Mouse (Mus musculus) MEL (cell line): Measurements from ENCODE around the gene Pakap. TPM values are rescaled to one million over a fixed set of nuclear protein-coding genes. Genes with fewer than 3 reads are reported as not detected.

Experiments
- DNase-seq: peaks from one replicate; pipeline ENCODE4 v3.0.0; 2011; ENCODE audit warnings: low read depth, low spot score
- H3K27ac ChIP-seq: 2 replicates; pipeline ENCODE4 v1.5.1; 2012; ENCODE audit warnings: low read depth, mild to moderate bottlenecking, control low read depth, low read length, moderate library complexity; ENCODE audit not compliant: control insufficient read depth
- H3K27me3 ChIP-seq, 2 experiments: fragments of 150-350 bp in 1 of 2; sonication (generic) in 1 of 2; 2 replicates each; pipeline ENCODE4 v1.6.1; 2012; ENCODE audit warnings: low read length in 2 of 2, mild to moderate bottlenecking in 2 of 2, improper control_type of control experiment in 1 of 2, moderate library complexity in 1 of 2; ENCODE audit not compliant: insufficient read depth in 2 of 2, control insufficient read depth in 1 of 2
- H3K36me3 ChIP-seq, 2 experiments: 2 replicates each; pipeline ENCODE4 v1.6.1; 2012 to 2014; ENCODE audit warnings: low read length in 2 of 2, improper control_type of control experiment in 1 of 2, inconsistent platforms in 1 of 2, mild to moderate bottlenecking in 1 of 2; ENCODE audit not compliant: insufficient read depth in 2 of 2, control insufficient read depth in 1 of 2
- H3K4me1 ChIP-seq, 2 experiments: fragments of 150-350 bp in 1 of 2; sonication (generic) in 1 of 2; 2 replicates each; pipeline ENCODE4 v1.6.1; 2012; ENCODE audit warnings: low read length in 2 of 2, improper control_type of control experiment in 1 of 2, mild to moderate bottlenecking in 1 of 2; ENCODE audit not compliant: insufficient read depth in 2 of 2, control insufficient read depth in 1 of 2
- H3K4me3 ChIP-seq, 2 experiments: fragments of 150-350 bp in 1 of 2; sonication (generic) in 1 of 2; 2 replicates each; pipeline ENCODE4 v1.5.1; 2012; ENCODE audit warnings: low read depth in 2 of 2, low read length in 2 of 2, mild to moderate bottlenecking in 2 of 2, moderate library complexity in 2 of 2, control low read depth in 1 of 2, improper control_type of control experiment in 1 of 2; ENCODE audit not compliant: control insufficient read depth in 1 of 2, insufficient read depth in 1 of 2
- H3K79me2 ChIP-seq: 2 replicates; pipeline ENCODE4 v1.6.1; 2012; ENCODE audit warnings: mild to moderate bottlenecking, low read length, moderate library complexity; ENCODE audit not compliant: control insufficient read depth, poor library complexity, insufficient read depth
- H3K9ac ChIP-seq: 2 replicates; pipeline ENCODE4 v1.6.1; 2012; ENCODE audit warnings: low read depth, mild to moderate bottlenecking, control low read depth, low read length, moderate library complexity; ENCODE audit not compliant: control insufficient read depth, poor library complexity, severe bottlenecking
- H3K9me3 ChIP-seq: fragments of 150-350 bp; sonication (generic); replicated peaks from 2 replicates; pipeline ENCODE4 v1.6.1; 2012; ENCODE audit warnings: mild to moderate bottlenecking, low read length, improper control_type of control experiment, moderate library complexity; ENCODE audit not compliant: insufficient read depth
- CHD2 ChIP-seq: IDR thresholded peaks from 2 replicates; pipeline ENCODE4 v1.6.1; 2011; ENCODE audit warnings: low read length, improper control_type of control experiment
- ELF1 ChIP-seq: IDR thresholded peaks from 2 replicates; pipeline ENCODE4 v1.6.1; 2014; ENCODE audit warnings: low read depth, mild to moderate bottlenecking, inconsistent platforms, low read length, improper control_type of control experiment, moderate library complexity
- ETS1 ChIP-seq: IDR thresholded peaks from 2 replicates; pipeline ENCODE4 v1.6.1; 2012; ENCODE audit warnings: low read depth, mild to moderate bottlenecking, inconsistent platforms, low read length, improper control_type of control experiment, moderate library complexity
- JUND ChIP-seq: IDR thresholded peaks from 2 replicates; pipeline ENCODE4 v1.6.1; 2011; ENCODE audit warnings: low read depth, mild to moderate bottlenecking, improper control_type of control experiment, low read length
- KAT2A ChIP-seq: conservative IDR thresholded peaks from 2 replicates; pipeline ENCODE4 v1.6.1; 2012; ENCODE audit warnings: low read depth, low read length, improper control_type of control experiment, inconsistent platforms
- MAFK ChIP-seq: IDR thresholded peaks from 2 replicates; pipeline ENCODE4 v1.6.1; 2011; ENCODE audit warnings: low read depth, mild to moderate bottlenecking, low read length, improper control_type of control experiment, borderline replicate concordance
- MAX ChIP-seq: IDR thresholded peaks from 2 replicates; pipeline ENCODE4 v1.6.1; 2011; ENCODE audit warnings: low read length, improper control_type of control experiment
- MAZ ChIP-seq: IDR thresholded peaks from 2 replicates; pipeline ENCODE4 v1.6.1; 2012; ENCODE audit warnings: low read depth, mild to moderate bottlenecking, inconsistent platforms, low read length, improper control_type of control experiment
- MEF2A ChIP-seq: IDR thresholded peaks from 2 replicates; pipeline ENCODE4 v1.6.1; 2014; ENCODE audit warnings: low read depth, mild to moderate bottlenecking, inconsistent platforms, low read length, improper control_type of control experiment; ENCODE audit not compliant: poor library complexity, insufficient replicate concordance, severe bottlenecking; ENCODE audit errors: extremely low read depth
- MYC ChIP-seq: IDR thresholded peaks from 2 replicates; pipeline ENCODE4 v1.6.1; 2011; ENCODE audit warnings: low read depth, mild to moderate bottlenecking, low read length, improper control_type of control experiment, moderate library complexity
- NELFE ChIP-seq: IDR thresholded peaks from 2 replicates; pipeline ENCODE4 v1.6.1; 2011; ENCODE audit warnings: low read depth, low read length, improper control_type of control experiment
- POLR2A ChIP-seq, 2 experiments: IDR thresholded peaks; 2 replicates each; pipeline ENCODE4 v1.6.1; 2011 to 2012; ENCODE audit warnings: low read length in 2 of 2, mild to moderate bottlenecking in 2 of 2, control low read depth in 1 of 2, improper control_type of control experiment in 1 of 2, low read depth in 1 of 2, moderate library complexity in 1 of 2; ENCODE audit not compliant: control insufficient read depth in 1 of 2, insufficient read depth in 1 of 2, poor library complexity in 1 of 2
- POLR2AphosphoS2 ChIP-seq: IDR thresholded peaks from 2 replicates; pipeline ENCODE4 v1.6.1; 2011; ENCODE audit warnings: low read length, improper control_type of control experiment
- POLR2AphosphoS5 ChIP-seq: IDR thresholded peaks from 2 replicates; pipeline ENCODE4 v1.6.1; 2012; ENCODE audit warnings: low read depth, borderline replicate concordance, mild to moderate bottlenecking, inconsistent platforms, low read length, moderate library complexity, mixed read lengths
- RAD21 ChIP-seq: IDR thresholded peaks from 2 replicates; pipeline ENCODE4 v1.6.1; 2011; ENCODE audit warnings: mild to moderate bottlenecking, low read depth, low read length, improper control_type of control experiment
- SIN3A ChIP-seq: IDR thresholded peaks from 2 replicates; pipeline ENCODE4 v1.6.1; 2012; ENCODE audit warnings: low read length, improper control_type of control experiment, inconsistent platforms
- TAL1 ChIP-seq: IDR thresholded peaks from 2 replicates; pipeline ENCODE4 v1.6.1; 2012; ENCODE audit warnings: mild to moderate bottlenecking, inconsistent platforms, low read length, moderate library complexity, mixed read lengths
- TBP ChIP-seq: IDR thresholded peaks from 2 replicates; pipeline ENCODE4 v1.8.0; 2011; ENCODE audit warnings: low read depth, low read length, improper control_type of control experiment
- TCF12 ChIP-seq: IDR thresholded peaks from 2 replicates; pipeline ENCODE4 v1.6.1; 2014; ENCODE audit warnings: low read depth, mild to moderate bottlenecking, inconsistent platforms, low read length, improper control_type of control experiment, moderate library complexity
- USF1 ChIP-seq: IDR thresholded peaks from 2 replicates; pipeline ENCODE4 v1.6.1; 2014; ENCODE audit warnings: low read depth, mild to moderate bottlenecking, inconsistent platforms, low read length, improper control_type of control experiment, moderate library complexity
- ZMIZ1 ChIP-seq: IDR thresholded peaks from 2 replicates; pipeline ENCODE4 v1.6.1; 2012; ENCODE audit warnings: low read depth, mild to moderate bottlenecking, inconsistent platforms, low read length, improper control_type of control experiment, moderate library complexity
- ZNF384 ChIP-seq: IDR thresholded peaks from 2 replicates; pipeline ENCODE4 v1.6.1; 2012; ENCODE audit warnings: low read depth, mild to moderate bottlenecking, inconsistent platforms, low read length, improper control_type of control experiment
- polyA plus RNA-seq, 2 experiments: library from polyadenylated mRNA; stranded (reverse) in 1 of 2; unstranded in 1 of 2; fragments of >175 nt in 1 of 2; fragments of >200 nt in 1 of 2; gene quantifications; 2 replicates each; pipeline versions ENCODE4 v1.2.1 to v1.2.4; 2012; ENCODE audit warnings: low replicate concordance in 2 of 2, low read depth in 1 of 2; ENCODE audit not compliant: insufficient read length in 2 of 2, insufficient read depth in 1 of 2, missing spikeins in 1 of 2
- total RNA-seq: library from RNA; depleted of rRNA; stranded (reverse); fragments of 300-350 nt; gene quantifications from 2 replicates; pipeline ENCODE4 v1.2.3, GENCODE M21; 2012

Gene Pakap
- total and polyA plus RNA-seq, 3 experiments = not detected

DNA sequence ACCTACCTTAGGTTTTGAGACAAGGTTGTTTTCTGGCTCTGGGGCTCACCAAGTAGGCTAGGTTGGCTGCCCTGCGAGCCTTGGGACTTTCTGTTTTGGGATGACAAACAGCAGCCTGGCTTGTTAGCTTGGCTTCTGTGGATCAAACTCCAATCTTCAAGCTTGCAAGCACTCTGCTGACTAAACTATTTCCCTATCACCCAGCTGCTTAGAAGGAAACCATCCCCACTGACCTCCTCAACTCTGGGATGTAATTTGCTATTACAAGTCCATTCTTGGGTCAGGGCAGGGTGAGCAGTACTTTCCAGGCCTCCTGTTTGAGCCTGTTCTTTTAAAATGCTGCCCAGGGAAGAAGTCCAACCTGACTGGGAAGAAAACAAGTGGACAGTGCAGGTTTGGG is 196.9 kb downstream of the Pakap start:
- Histone ChIP-seq H3K27ac (no peak overlapping the region), H3K9ac (no peak overlapping the region), H3K36me3 (no peaks in the 10 kb centered on the region), H3K79me2 (no peaks in the 10 kb centered on the region), H3K27me3 (peaks cover 1 to 4% of the 10 kb centered on the region in 2 experiments; a peak in 2 of 4 replicates), H3K4me1 (no peaks in the 10 kb centered on the region), H3K4me3 (no peak overlapping the region), H3K9me3 (no peaks in the 10 kb centered on the region)
- TF ChIP-seq MEF2A (no peak), POLR2A (IDR thresholded peaks at IDR 0.05; ENCODE audit: control insufficient read depth in 1 of 2, insufficient read depth in 1 of 2, low read depth in 1 of 2, low read length in 2 of 2, poor library complexity in 1 of 2) (no peak), RAD21 (no peak), ZNF384 (no peak), CHD2 (no peak), MAZ (no peak)
- no peak for DNase-seq

DNA sequence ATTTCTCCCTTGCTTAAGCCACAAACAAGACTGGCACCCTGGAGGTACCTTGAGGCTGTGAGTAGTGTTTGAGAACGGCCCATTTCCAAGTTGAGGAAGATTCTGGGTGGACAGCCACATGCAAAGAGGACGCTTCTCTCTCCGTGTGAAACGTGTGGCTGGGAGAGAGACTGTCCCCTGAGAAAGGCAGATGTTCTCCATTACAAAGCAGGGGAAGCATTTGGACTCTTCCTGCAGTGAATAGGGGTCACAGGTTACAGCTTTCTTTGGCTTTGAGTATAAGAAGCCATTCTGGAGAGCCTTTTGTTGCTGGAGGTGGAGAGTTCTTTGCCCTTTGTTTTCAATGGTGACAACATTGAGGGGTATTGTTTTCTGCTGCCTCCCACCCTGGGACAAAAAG is 197.8 kb downstream of the Pakap start:
- H3K4me3 ChIP-seq = no peak overlapping the region
- H3K9me3 ChIP-seq = no peaks in the 10 kb centered on the region
- H3K79me2 ChIP-seq = no peaks in the 10 kb centered on the region
- H3K36me3 ChIP-seq = no peaks in the 10 kb centered on the region
- peaks cover 0 to 3% of the 10 kb centered on the region in 2 experiments; a peak in 1 of 4 replicates for H3K27me3 ChIP-seq
- H3K9ac ChIP-seq = no peak overlapping the region
- no peak for DNase-seq
- no peaks in the 10 kb centered on the region for H3K4me1 ChIP-seq
- TF ChIP-seq TAL1 = no peak
- no peak for TF ChIP-seq ELF1
- TF ChIP-seq ZMIZ1 = no peak
- no peak for TF ChIP-seq ZNF384
- no peak for TF ChIP-seq KAT2A
- no peak overlapping the region for H3K27ac ChIP-seq

DNA sequence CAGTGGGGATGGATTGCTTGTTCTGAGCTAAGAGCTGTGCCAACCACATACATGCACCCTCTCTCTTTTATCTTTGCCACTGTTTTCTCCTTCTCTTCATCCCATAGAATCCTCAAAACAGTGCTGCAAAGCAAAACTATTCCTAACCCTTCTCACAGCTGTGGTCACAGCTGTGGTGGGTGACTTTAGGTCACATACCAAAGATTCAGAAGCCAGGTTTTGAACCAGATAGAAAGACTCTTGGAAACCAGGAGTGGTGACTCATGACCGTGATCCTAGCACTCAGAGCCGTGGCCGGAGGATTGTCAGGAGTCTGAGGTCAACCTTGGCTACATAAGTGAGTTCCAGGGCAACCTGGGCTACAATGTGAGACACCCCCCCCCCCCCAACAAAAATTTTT is 201.0 kb downstream of the Pakap start:
- Histone ChIP-seq H3K4me1 (peaks cover 0 to 7% of the 10 kb centered on the region in 2 experiments; a peak in 2 of 4 replicates), H3K4me3 (no peak overlapping the region), H3K9ac (no peak overlapping the region), H3K27ac (no peak overlapping the region), H3K79me2 (no peaks in the 10 kb centered on the region), H3K9me3 (no peaks in the 10 kb centered on the region), H3K27me3 (no peaks in the 10 kb centered on the region), H3K36me3 (peaks cover 0 to 9% of the 10 kb centered on the region in 2 experiments; a peak in 2 of 4 replicates)
- no peak for TF ChIP-seq CHD2
- no peak for TF ChIP-seq SIN3A
- TF ChIP-seq POLR2AphosphoS5 = no peak
- no peak for TF ChIP-seq MAX
- no peak for TF ChIP-seq POLR2A (IDR thresholded peaks at IDR 0.05; ENCODE audit: control insufficient read depth in 1 of 2, insufficient read depth in 1 of 2, low read depth in 1 of 2, low read length in 2 of 2, poor library complexity in 1 of 2)
- no peak for TF ChIP-seq MAFK
- TF ChIP-seq TBP = no peak
- no peak for TF ChIP-seq MAZ
- TF ChIP-seq USF1 = no peak
- no peak for TF ChIP-seq KAT2A
- TF ChIP-seq NELFE = no peak
- no peak for TF ChIP-seq POLR2AphosphoS2
- TF ChIP-seq ETS1 = no peak
- TF ChIP-seq TCF12 = no peak
- no peak for TF ChIP-seq JUND
- no peak for TF ChIP-seq MYC
- DNase-seq = no peak
